Mouse (Mus musculus) MEL (cell line): Measurements from ENCODE around the gene Prdx2. TPM values are rescaled to one million over a fixed set of nuclear protein-coding genes. Genes with fewer than 3 reads are reported as not detected.

Experiments used
- DNase-seq: peaks from one replicate; pipeline ENCODE4 v3.0.0; 2011; ENCODE audit warnings: low read depth, low spot score
- H3K27ac ChIP-seq: 2 replicates; pipeline ENCODE4 v1.5.1; 2012; ENCODE audit warnings: low read depth, mild to moderate bottlenecking, control low read depth, low read length, moderate library complexity; ENCODE audit not compliant: control insufficient read depth
- H3K27me3 ChIP-seq, 2 experiments: fragments of 150-350 bp in 1 of 2; sonication (generic) in 1 of 2; 2 replicates each; pipeline ENCODE4 v1.6.1; 2012; ENCODE audit warnings: low read length in 2 of 2, mild to moderate bottlenecking in 2 of 2, improper control_type of control experiment in 1 of 2, moderate library complexity in 1 of 2; ENCODE audit not compliant: insufficient read depth in 2 of 2, control insufficient read depth in 1 of 2
- H3K36me3 ChIP-seq, 2 experiments: 2 replicates each; pipeline ENCODE4 v1.6.1; 2012 to 2014; ENCODE audit warnings: low read length in 2 of 2, improper control_type of control experiment in 1 of 2, inconsistent platforms in 1 of 2, mild to moderate bottlenecking in 1 of 2; ENCODE audit not compliant: insufficient read depth in 2 of 2, control insufficient read depth in 1 of 2
- H3K4me1 ChIP-seq, 2 experiments: fragments of 150-350 bp in 1 of 2; sonication (generic) in 1 of 2; 2 replicates each; pipeline ENCODE4 v1.6.1; 2012; ENCODE audit warnings: low read length in 2 of 2, improper control_type of control experiment in 1 of 2, mild to moderate bottlenecking in 1 of 2; ENCODE audit not compliant: insufficient read depth in 2 of 2, control insufficient read depth in 1 of 2
- H3K4me3 ChIP-seq, 2 experiments: fragments of 150-350 bp in 1 of 2; sonication (generic) in 1 of 2; 2 replicates each; pipeline ENCODE4 v1.5.1; 2012; ENCODE audit warnings: low read depth in 2 of 2, low read length in 2 of 2, mild to moderate bottlenecking in 2 of 2, moderate library complexity in 2 of 2, control low read depth in 1 of 2, improper control_type of control experiment in 1 of 2; ENCODE audit not compliant: control insufficient read depth in 1 of 2, insufficient read depth in 1 of 2
- H3K79me2 ChIP-seq: 2 replicates; pipeline ENCODE4 v1.6.1; 2012; ENCODE audit warnings: mild to moderate bottlenecking, low read length, moderate library complexity; ENCODE audit not compliant: control insufficient read depth, poor library complexity, insufficient read depth
- H3K9ac ChIP-seq: 2 replicates; pipeline ENCODE4 v1.6.1; 2012; ENCODE audit warnings: low read depth, mild to moderate bottlenecking, control low read depth, low read length, moderate library complexity; ENCODE audit not compliant: control insufficient read depth, poor library complexity, severe bottlenecking
- H3K9me3 ChIP-seq: fragments of 150-350 bp; sonication (generic); replicated peaks from 2 replicates; pipeline ENCODE4 v1.6.1; 2012; ENCODE audit warnings: mild to moderate bottlenecking, low read length, improper control_type of control experiment, moderate library complexity; ENCODE audit not compliant: insufficient read depth
- BHLHE40 ChIP-seq: IDR thresholded peaks from 2 replicates; pipeline ENCODE4 v1.6.1; 2012; ENCODE audit warnings: low read depth, mild to moderate bottlenecking, inconsistent platforms, low read length, improper control_type of control experiment, borderline replicate concordance
- CHD1 ChIP-seq: IDR thresholded peaks from 2 replicates; pipeline ENCODE4 v1.6.1; 2012; ENCODE audit warnings: low read depth, mild to moderate bottlenecking, inconsistent platforms, low read length, improper control_type of control experiment
- CHD2 ChIP-seq: IDR thresholded peaks from 2 replicates; pipeline ENCODE4 v1.6.1; 2011; ENCODE audit warnings: low read length, improper control_type of control experiment
- CTCF ChIP-seq, 3 experiments: IDR thresholded peaks in 2 of 3; conservative IDR thresholded peaks in 1 of 3; 2 replicates each; pipeline ENCODE4 v1.5.1; 2011 to 2012; ENCODE audit warnings: low read length in 3 of 3, low read depth in 2 of 3, mild to moderate bottlenecking in 2 of 3, improper control_type of control experiment in 1 of 3, inconsistent platforms in 1 of 3, mixed read lengths in 1 of 3, moderate library complexity in 1 of 3; ENCODE audit not compliant: control insufficient read depth in 1 of 3, insufficient read depth in 1 of 3, poor library complexity in 1 of 3, severe bottlenecking in 1 of 3
- ELF1 ChIP-seq: IDR thresholded peaks from 2 replicates; pipeline ENCODE4 v1.6.1; 2014; ENCODE audit warnings: low read depth, mild to moderate bottlenecking, inconsistent platforms, low read length, improper control_type of control experiment, moderate library complexity
- HCFC1 ChIP-seq: IDR thresholded peaks from 2 replicates; pipeline ENCODE4 v1.6.1; 2012; ENCODE audit warnings: low read depth, mild to moderate bottlenecking, inconsistent platforms, low read length, improper control_type of control experiment, moderate library complexity
- MAFK ChIP-seq: IDR thresholded peaks from 2 replicates; pipeline ENCODE4 v1.6.1; 2011; ENCODE audit warnings: low read depth, mild to moderate bottlenecking, low read length, improper control_type of control experiment, borderline replicate concordance
- MAZ ChIP-seq: IDR thresholded peaks from 2 replicates; pipeline ENCODE4 v1.6.1; 2012; ENCODE audit warnings: low read depth, mild to moderate bottlenecking, inconsistent platforms, low read length, improper control_type of control experiment
- MXI1 ChIP-seq: IDR thresholded peaks from 2 replicates; pipeline ENCODE4 v1.6.1; 2011; ENCODE audit warnings: mild to moderate bottlenecking, low read depth, low read length, improper control_type of control experiment
- MYB ChIP-seq: IDR thresholded peaks from 2 replicates; pipeline ENCODE4 v1.6.1; 2011; ENCODE audit warnings: mild to moderate bottlenecking, low read depth, low read length, improper control_type of control experiment
- NELFE ChIP-seq: IDR thresholded peaks from 2 replicates; pipeline ENCODE4 v1.6.1; 2011; ENCODE audit warnings: low read depth, low read length, improper control_type of control experiment
- POLR2AphosphoS2 ChIP-seq: IDR thresholded peaks from 2 replicates; pipeline ENCODE4 v1.6.1; 2011; ENCODE audit warnings: low read length, improper control_type of control experiment
- RAD21 ChIP-seq: IDR thresholded peaks from 2 replicates; pipeline ENCODE4 v1.6.1; 2011; ENCODE audit warnings: mild to moderate bottlenecking, low read depth, low read length, improper control_type of control experiment
- TAL1 ChIP-seq: IDR thresholded peaks from 2 replicates; pipeline ENCODE4 v1.6.1; 2012; ENCODE audit warnings: mild to moderate bottlenecking, inconsistent platforms, low read length, moderate library complexity, mixed read lengths
- TBP ChIP-seq: IDR thresholded peaks from 2 replicates; pipeline ENCODE4 v1.8.0; 2011; ENCODE audit warnings: low read depth, low read length, improper control_type of control experiment
- UBTF ChIP-seq: IDR thresholded peaks from 2 replicates; pipeline ENCODE4 v1.6.1; 2012; ENCODE audit warnings: low read depth, mild to moderate bottlenecking, inconsistent platforms, low read length, improper control_type of control experiment, moderate library complexity, borderline replicate concordance; ENCODE audit not compliant: insufficient read depth
- USF2 ChIP-seq, 2 experiments: IDR thresholded peaks; 2 replicates each; pipeline ENCODE4 v1.6.1; 2011 to 2012; ENCODE audit warnings: improper control_type of control experiment in 2 of 2, low read length in 2 of 2, borderline replicate concordance in 1 of 2, inconsistent platforms in 1 of 2, low read depth in 1 of 2, mild to moderate bottlenecking in 1 of 2; ENCODE audit not compliant: insufficient read depth in 1 of 2
- ZKSCAN1 ChIP-seq: IDR thresholded peaks from 2 replicates; pipeline ENCODE4 v1.6.1; 2012; ENCODE audit warnings: low read depth, mild to moderate bottlenecking, inconsistent platforms, low read length, improper control_type of control experiment, moderate library complexity
- ZMIZ1 ChIP-seq: IDR thresholded peaks from 2 replicates; pipeline ENCODE4 v1.6.1; 2012; ENCODE audit warnings: low read depth, mild to moderate bottlenecking, inconsistent platforms, low read length, improper control_type of control experiment, moderate library complexity
- ZNF384 ChIP-seq: IDR thresholded peaks from 2 replicates; pipeline ENCODE4 v1.6.1; 2012; ENCODE audit warnings: low read depth, mild to moderate bottlenecking, inconsistent platforms, low read length, improper control_type of control experiment
- polyA plus RNA-seq, 2 experiments: library from polyadenylated mRNA; stranded (reverse) in 1 of 2; unstranded in 1 of 2; fragments of >175 nt in 1 of 2; fragments of >200 nt in 1 of 2; gene quantifications; 2 replicates each; pipeline versions ENCODE4 v1.2.1 to v1.2.4; 2012; ENCODE audit warnings: low replicate concordance in 2 of 2, low read depth in 1 of 2; ENCODE audit not compliant: insufficient read length in 2 of 2, insufficient read depth in 1 of 2, missing spikeins in 1 of 2
- total RNA-seq: library from RNA; depleted of rRNA; stranded (reverse); fragments of 300-350 nt; gene quantifications from 2 replicates; pipeline ENCODE4 v1.2.3, GENCODE M21; 2012

The Prdx2 gene
- total and polyA plus RNA-seq, 3 experiments: 643 to 773 (median 679) TPM

DNA sequence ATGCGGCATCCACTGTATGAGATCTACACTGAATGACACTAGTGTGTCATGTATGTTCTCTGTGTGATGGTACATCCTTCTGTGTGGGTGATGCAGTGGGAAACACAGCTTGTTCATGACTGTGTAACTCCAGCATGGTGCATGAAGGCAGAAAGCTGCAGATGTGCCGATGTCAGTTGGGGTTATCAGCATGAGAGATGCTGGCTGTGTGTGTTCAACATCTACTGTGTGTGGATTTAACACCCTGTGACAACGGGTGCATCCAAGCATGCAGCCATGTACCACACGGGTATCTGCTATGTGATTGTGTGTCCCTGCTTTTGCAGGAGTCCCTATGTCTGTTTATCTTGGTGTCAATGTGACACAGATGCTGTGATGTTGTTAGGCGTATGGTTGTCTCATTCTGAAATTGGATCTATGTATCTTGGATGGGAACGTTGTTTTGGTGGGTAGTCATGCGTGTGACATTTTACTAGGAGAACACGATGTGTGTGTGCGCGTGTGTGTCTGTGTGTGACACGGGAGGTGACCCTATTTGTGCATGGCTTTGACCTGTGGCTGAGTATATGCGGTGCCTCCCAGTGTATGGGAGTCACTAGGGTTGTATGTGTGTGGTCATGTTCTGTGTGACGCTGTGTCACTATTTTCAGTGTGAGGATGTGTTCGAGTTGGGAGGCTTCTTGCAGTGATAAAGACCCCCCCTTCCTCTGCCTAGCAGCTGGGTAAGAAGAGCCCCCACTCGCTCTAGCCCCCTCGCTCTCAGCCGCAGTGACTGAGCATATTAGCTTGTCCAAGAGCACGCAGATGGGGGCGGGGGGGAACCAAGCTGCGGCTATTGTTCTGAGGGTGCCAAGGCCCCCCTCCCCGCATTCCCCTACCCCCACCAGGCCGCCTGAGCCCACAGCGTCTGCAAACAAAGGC, 33.1 kb upstream of the Prdx2 start:
- no peak overlapping the region for H3K27ac ChIP-seq

DNA sequence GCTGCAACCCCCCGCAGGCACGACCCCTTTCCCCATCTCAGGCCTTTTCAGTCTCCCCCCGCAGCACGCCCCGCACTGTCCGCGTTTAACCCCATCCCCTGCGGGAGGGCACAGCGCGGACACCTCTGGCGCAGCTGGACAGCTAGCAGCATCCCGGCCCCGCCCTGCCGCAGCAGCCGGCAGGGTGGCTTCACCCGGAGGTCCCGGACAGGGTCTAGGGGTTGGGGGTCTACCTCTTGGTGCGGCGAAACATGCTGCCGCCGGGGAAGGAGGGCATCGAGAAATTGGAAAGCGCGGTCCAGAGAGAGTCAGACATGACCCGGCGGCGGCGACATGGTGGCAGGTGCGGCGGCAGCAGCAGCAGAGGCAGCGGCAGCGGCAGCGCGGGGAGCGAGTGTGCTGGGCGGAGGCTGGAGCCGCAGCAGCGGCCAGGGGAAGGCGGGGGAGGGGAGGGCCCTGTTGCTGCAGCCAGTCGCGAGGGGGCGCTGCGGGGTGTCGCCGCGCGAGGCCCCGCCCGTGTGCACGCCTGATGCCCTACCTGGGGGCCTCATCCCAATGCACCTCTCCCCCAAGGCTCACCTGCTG, 32.3 kb upstream of the Prdx2 start, which contains the start of gene Mast1:
Gene Mast1, minus strand, starts transcription at position 398 of the 585 bp plus-strand sequence.
- Histone ChIP-seq H3K27me3 (no peaks in the 10 kb centered on the region), H3K4me1 (peaks cover 0 to 26% of the 10 kb centered on the region in 2 experiments; a peak in 3 of 4 replicates), H3K27ac (no peak within 1 kb of the TSS), H3K9me3 (no peaks in the 10 kb centered on the region), H3K4me3 (peak within 1 kb of the TSS; percentile 47 to 56), H3K79me2 (no peaks in the 10 kb centered on the region)
- peak; percentile 67 for DNase-seq
- TF ChIP-seq BHLHE40 (0 out of 2 replicates have a peak, but pooled peaks have one; percentile 29), ZMIZ1 (no peak), CHD2 (no peak), MAZ (peak; percentile 42; the same call in 1 of the 2 replicates), CTCF (IDR thresholded peaks at IDR 0.05 in 2 of 3, conservative IDR thresholded peaks at IDR 0.05 in 1 of 3; ENCODE audit: control insufficient read depth in 1 of 3, insufficient read depth in 1 of 3, low read depth in 2 of 3, low read length in 3 of 3, poor library complexity in 1 of 3, severe bottlenecking in 1 of 3) (peak; percentile 47 to 88 (median 64); a peak in 5 of 6 replicates), HCFC1 (peak; percentile 31; the same call in 1 of the 2 replicates), UBTF (0 out of 2 replicates have a peak, but pooled peaks have one; percentile 54)
- TF ChIP-seq, all 39 proteins: peak for 5
- Histone ChIP-seq H3K36me3 (peaks cover 0 to 13% of the 10 kb centered on the region in 2 experiments; a peak in 2 of 4 replicates), H3K9ac (peak within 1 kb of the TSS; percentile 69)

More for the DNA sequence above, 33.1 kb upstream of the Prdx2 start:
- DNase-seq: no peak
- H3K36me3 ChIP-seq: peaks cover 0 to 13% of the 10 kb centered on the region in 2 experiments; a peak in 2 of 4 replicates
- no peak overlapping the region for H3K9ac ChIP-seq
- TF ChIP-seq ELF1: no peak
- no peak for TF ChIP-seq POLR2AphosphoS2
- TF ChIP-seq MAFK: no peak
- TF ChIP-seq MXI1: no peak
- TF ChIP-seq USF2 (IDR thresholded peaks at IDR 0.05; ENCODE audit: borderline replicate concordance in 1 of 2, insufficient read depth in 1 of 2, low read depth in 1 of 2, low read length in 2 of 2): no peak
- TF ChIP-seq RAD21: no peak
- no peak for TF ChIP-seq MYB
- TF ChIP-seq CHD1: no peak
- no peak for TF ChIP-seq TAL1
- no peak for TF ChIP-seq NELFE
- TF ChIP-seq TBP: no peak
- no peak for TF ChIP-seq ZKSCAN1
- TF ChIP-seq ZNF384: no peak
- H3K9me3 ChIP-seq: no peaks in the 10 kb centered on the region
- H3K27me3 ChIP-seq: no peaks in the 10 kb centered on the region
- no peaks in the 10 kb centered on the region for H3K79me2 ChIP-seq
- peaks cover 0 to 26% of the 10 kb centered on the region in 2 experiments; a peak in 3 of 4 replicates for H3K4me1 ChIP-seq
- H3K4me3 ChIP-seq: peak overlapping the region in 1 of 2 experiments; percentile 56; a peak in 1 of 4 replicates
